Mouse (Mus musculus) G1E (cell line): ENCODE results near the gene Gpm6a. TPM values are rescaled to one million over a fixed set of nuclear protein-coding genes. Genes with fewer than 3 reads are reported as not detected.

Experiments
- ATAC-seq: 2 replicates; pipeline ENCODE4 v1.8.0; 2016; ENCODE audit warnings: mild to moderate bottlenecking; ENCODE audit not compliant: insufficient number of reproducible peaks, poor library complexity, low FRiP score, severe bottlenecking; ENCODE audit errors: extremely low read depth
- DNase-seq: peaks from one replicate; pipeline ENCODE4 v3.0.0; 2012; ENCODE audit warnings: low spot score
- H3K27me3 ChIP-seq: 2 replicates; pipeline ENCODE4 v1.6.1; 2012; ENCODE audit warnings: mild to moderate bottlenecking, low read length, inconsistent platforms; ENCODE audit not compliant: insufficient read depth
- H3K36me3 ChIP-seq: replicated peaks from 2 replicates; pipeline ENCODE3; 2012; ENCODE audit warnings: mild to moderate bottlenecking, inconsistent platforms
- H3K4me1 ChIP-seq: 2 replicates; pipeline ENCODE4 v1.6.1; 2012; ENCODE audit warnings: low read depth, low read length, inconsistent platforms, mixed read lengths; ENCODE audit not compliant: insufficient read depth
- H3K4me3 ChIP-seq: 2 replicates; pipeline ENCODE4 v1.5.1; 2012; ENCODE audit warnings: low read depth, mild to moderate bottlenecking, inconsistent platforms, low read length, moderate library complexity, mixed read lengths
- H3K9me3 ChIP-seq: replicated peaks from 2 replicates; pipeline ENCODE4 v1.6.1; 2012; ENCODE audit warnings: inconsistent platforms
- CTCF ChIP-seq: IDR thresholded peaks from 2 replicates; pipeline ENCODE4 v1.5.1; 2012; ENCODE audit warnings: low read depth, low read length, inconsistent platforms, mixed read lengths
- GATA1 ChIP-seq: IDR thresholded peaks from 2 replicates; pipeline ENCODE4 v1.6.1; 2012; ENCODE audit warnings: borderline replicate concordance, low read length, inconsistent platforms, mixed read lengths
- GATA2 ChIP-seq: IDR thresholded peaks from 2 replicates; pipeline ENCODE4 v1.6.1; 2012; ENCODE audit warnings: low read depth, low read length, inconsistent platforms, borderline replicate concordance
- POLR2AphosphoS5 ChIP-seq: IDR thresholded peaks from 2 replicates; pipeline ENCODE4 v1.6.1; 2012; ENCODE audit warnings: low read depth, low read length, inconsistent platforms; ENCODE audit not compliant: insufficient replicate concordance
- TAL1 ChIP-seq: conservative IDR thresholded peaks from 2 replicates; pipeline ENCODE4 v1.6.1; 2012; ENCODE audit warnings: low read depth, low read length, inconsistent platforms, mixed read lengths
- polyA plus RNA-seq: library from polyadenylated mRNA; stranded (reverse); fragments of >175 nt; gene quantifications from 2 replicates; pipeline ENCODE4 v1.2.3, GENCODE M21; 2012
- total RNA-seq, 2 experiments: library from RNA; stranded (forward) in 1 of 2; stranded (reverse) in 1 of 2; fragments of 200-1000 nt in 1 of 2; fragments of >200 nt in 1 of 2; fragmentation: Nextera tagmentation in 1 of 2; gene quantifications; 2 replicates each; pipeline ENCODE4 v1.2.3; 2014 to 2017

Gpm6a gene
- total and polyA plus RNA-seq, 3 experiments = not detected

GRCm38 (mm10) chr8:55026661-55027000, 72.0 kb downstream of the Gpm6a start:
- H3K4me1 ChIP-seq = no peaks in the 10 kb centered on the region
- no peaks in the 10 kb centered on the region for H3K27me3 ChIP-seq
- no peak for ATAC-seq
- H3K9me3 ChIP-seq = no peaks in the 10 kb centered on the region
- no peak overlapping the region for H3K4me3 ChIP-seq
- H3K36me3 ChIP-seq = no peaks in the 10 kb centered on the region
- DNase-seq = no peak
- TF ChIP-seq POLR2AphosphoS5 (no peak), TAL1 (no peak), GATA1 (no peak), CTCF (no peak), GATA2 (no peak)

DNA sequence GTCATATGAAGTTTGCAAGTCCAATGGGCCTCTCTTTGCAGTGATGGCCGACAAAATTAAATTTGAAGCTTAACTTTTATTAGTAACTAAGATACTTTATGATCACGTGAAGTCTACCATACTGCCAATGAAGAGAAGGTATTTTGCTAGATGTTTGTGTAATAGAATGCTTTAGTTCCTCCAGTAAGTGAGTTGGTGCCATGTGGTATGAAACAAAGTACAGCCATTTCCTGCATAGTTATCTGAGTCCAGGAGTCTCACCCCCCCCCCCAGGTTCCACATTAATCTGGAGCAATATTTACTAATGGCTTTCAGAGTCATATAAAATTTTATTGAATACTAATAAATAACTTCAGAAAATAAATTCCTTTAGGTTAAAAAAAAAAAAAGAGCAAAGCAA, 73.7 kb downstream of the Gpm6a start:
- H3K9me3 ChIP-seq = no peaks in the 10 kb centered on the region
- H3K27me3 ChIP-seq = no peaks in the 10 kb centered on the region
- TF ChIP-seq GATA2 (no peak), TAL1 (no peak), POLR2AphosphoS5 (no peak), CTCF (no peak), GATA1 (no peak)
- H3K4me3 ChIP-seq = no peak overlapping the region
- H3K36me3 ChIP-seq = no peaks in the 10 kb centered on the region
- no peak for ATAC-seq
- no peaks in the 10 kb centered on the region for H3K4me1 ChIP-seq
- DNase-seq = no peak

DNA sequence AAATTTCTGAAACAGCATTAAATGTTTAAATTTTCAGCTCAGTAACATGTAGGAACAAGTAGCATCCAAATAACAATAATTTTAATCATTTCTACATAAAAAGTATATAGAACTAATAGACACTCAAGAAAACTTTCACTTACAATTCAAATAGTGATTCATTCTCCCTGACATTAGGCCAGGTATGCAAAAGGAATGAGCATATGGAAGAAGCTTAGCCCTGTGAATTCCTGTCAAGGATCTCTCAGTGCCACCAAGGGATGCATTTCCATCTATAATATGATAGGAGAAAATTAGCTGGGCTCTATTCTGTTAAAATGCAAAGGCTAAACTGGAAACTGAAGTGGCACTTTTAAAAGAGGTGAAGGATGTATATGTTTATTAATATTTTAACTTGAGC, 76.5 kb downstream of the Gpm6a start:
- DNase-seq = no peak
- TF ChIP-seq CTCF (no peak), TAL1 (no peak), POLR2AphosphoS5 (no peak), GATA2 (no peak)
- Histone ChIP-seq H3K4me3 (no peak overlapping the region), H3K4me1 (no peaks in the 10 kb centered on the region), H3K27me3 (no peaks in the 10 kb centered on the region), H3K36me3 (no peaks in the 10 kb centered on the region), H3K9me3 (no peaks in the 10 kb centered on the region)
- ATAC-seq = no peak

GRCm38 (mm10) chr8:55034309-55034708, 79.7 kb downstream of the Gpm6a start:
- no peaks in the 10 kb centered on the region for H3K9me3 ChIP-seq
- TF ChIP-seq TAL1 (no peak), GATA2 (no peak), POLR2AphosphoS5 (no peak), CTCF (no peak), GATA1 (no peak)
- no peak for ATAC-seq

GRCm38 (mm10) chr8:55035416-55035815, 80.8 kb downstream of the Gpm6a start:
- Histone ChIP-seq H3K9me3 (no peaks in the 10 kb centered on the region), H3K4me1 (no peaks in the 10 kb centered on the region), H3K27me3 (no peaks in the 10 kb centered on the region), H3K4me3 (no peak overlapping the region), H3K36me3 (no peaks in the 10 kb centered on the region)
- DNase-seq (no peak), ATAC-seq (no peak)
- TF ChIP-seq POLR2AphosphoS5 = no peak
- TF ChIP-seq CTCF = no peak
- TF ChIP-seq GATA1 = no peak
- TF ChIP-seq GATA2 = no peak
- TF ChIP-seq TAL1 = no peak

More at GRCm38 (mm10) chr8:55034309-55034708, 79.7 kb downstream of the Gpm6a start:
- no peak overlapping the region for H3K4me3 ChIP-seq
- H3K27me3 ChIP-seq = no peaks in the 10 kb centered on the region
- DNase-seq = no peak
- H3K36me3 ChIP-seq = no peaks in the 10 kb centered on the region
- H3K4me1 ChIP-seq = no peaks in the 10 kb centered on the region

DNA sequence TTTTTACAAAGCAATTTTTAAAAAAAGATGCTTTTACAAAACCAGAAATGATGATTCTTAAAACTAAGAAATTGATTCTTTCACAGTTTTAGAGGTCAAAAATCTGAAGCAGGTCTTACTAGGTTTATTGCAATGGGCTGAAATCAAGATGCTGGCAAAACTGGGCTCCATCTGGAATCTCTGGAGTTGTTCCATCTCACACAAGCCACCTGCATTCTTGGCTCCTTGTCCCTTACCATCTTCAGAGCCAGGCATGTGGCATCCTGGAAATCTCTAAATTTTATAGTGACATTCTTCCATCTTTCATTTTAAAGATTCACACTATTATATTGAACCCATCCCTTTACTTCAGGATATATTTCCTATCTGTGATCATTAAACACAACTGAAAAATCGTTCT, 88.3 kb downstream of the Gpm6a start:
- no peaks in the 10 kb centered on the region for H3K36me3 ChIP-seq
- no peaks in the 10 kb centered on the region for H3K4me1 ChIP-seq
- no peak overlapping the region for H3K4me3 ChIP-seq
- no peaks in the 10 kb centered on the region for H3K27me3 ChIP-seq
- no peak for DNase-seq
- H3K9me3 ChIP-seq = no peaks in the 10 kb centered on the region
- TF ChIP-seq CTCF (no peak), POLR2AphosphoS5 (no peak), GATA1 (no peak), GATA2 (no peak), TAL1 (no peak)
- no peak for ATAC-seq

GRCm38 (mm10) chr8:55048396-55048795, 93.8 kb downstream of the Gpm6a start:
- Histone ChIP-seq H3K4me3 (no peak overlapping the region), H3K36me3 (no peaks in the 10 kb centered on the region), H3K4me1 (no peaks in the 10 kb centered on the region), H3K9me3 (peaks cover 2% of the 10 kb centered on the region; the same call in 1 of the 2 replicates), H3K27me3 (no peaks in the 10 kb centered on the region)
- ATAC-seq (no peak), DNase-seq (no peak)
- TF ChIP-seq GATA2 = no peak
- no peak for TF ChIP-seq CTCF
- no peak for TF ChIP-seq TAL1
- TF ChIP-seq GATA1 = no peak
- no peak for TF ChIP-seq POLR2AphosphoS5
